Mouse (Mus musculus): Measurements from ENCODE around the gene G3bp1. TPM values are rescaled to one million over a fixed set of nuclear protein-coding genes. Genes with fewer than 3 reads are reported as not detected.

The G3bp1 gene
- polyA plus RNA-seq (2015; fragmentation: Nextera tagmentation; extraction: Ambion mirVana): 104 and 105 TPM in 2 replicates

DNA sequence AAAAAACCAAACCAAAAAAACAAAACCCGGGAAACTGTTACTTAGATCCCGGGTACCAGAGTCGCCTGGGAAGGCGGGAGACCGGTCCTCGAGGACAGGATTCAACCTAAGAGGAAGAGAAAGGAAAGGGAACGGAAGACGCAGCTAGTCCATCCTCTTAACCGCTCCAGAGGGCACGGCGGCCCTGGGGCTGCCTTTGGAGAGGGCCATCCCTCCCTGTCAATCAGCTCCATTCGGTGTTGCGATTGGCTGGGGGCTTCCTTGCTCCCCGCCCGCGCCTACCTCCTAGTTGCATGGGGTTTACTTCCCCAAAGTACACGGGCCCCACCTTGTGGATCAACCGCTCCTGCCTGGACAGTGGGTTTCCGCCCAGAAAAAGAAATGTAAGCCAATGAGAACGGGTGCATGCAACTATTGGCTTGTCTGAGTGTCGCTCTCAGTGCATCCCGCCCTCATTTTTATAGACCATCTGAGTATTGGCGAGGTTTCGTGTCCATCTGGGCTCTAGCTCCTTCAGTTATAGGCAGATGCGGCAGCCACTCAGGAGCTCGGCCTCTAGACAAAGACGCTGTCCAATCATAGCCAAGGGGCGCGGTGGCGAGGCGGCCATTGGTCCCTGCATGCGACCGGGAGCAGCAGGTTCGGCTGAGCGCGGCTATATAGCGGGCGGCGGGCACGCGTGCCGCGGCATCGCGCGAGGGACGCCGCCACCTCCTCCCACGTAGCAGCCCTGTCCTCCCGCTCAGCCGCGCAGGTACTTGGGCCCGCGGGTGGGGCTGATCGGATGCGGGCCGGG is at the start of gene G3bp1:
Gene G3bp1 (plus strand): TSS at position 638 of the 796 bp plus-strand sequence.
- peaks cover 28% of the 10 kb centered on the region for H3K4me1 ChIP-seq
- no peaks in the 10 kb centered on the region for H3K27me3 ChIP-seq (replicated peaks)
- H3K9ac ChIP-seq: peak within 1 kb of the TSS; percentile 84
- peak; percentile 99 for ATAC-seq (replicated peaks)
- H3K4me2 ChIP-seq: peak within 1 kb of the TSS; percentile 90
- peak within 1 kb of the TSS; percentile 89 for H3K27ac ChIP-seq
- WGBS: under 1% methylated on average over 54 of the region's 57 CpGs
- no peaks in the 10 kb centered on the region; the same call in 1 of the 2 replicates for H3K36me3 ChIP-seq (replicated peaks)
- peak within 1 kb of the TSS; percentile 77 for H3K4me3 ChIP-seq
- H3K9me3 ChIP-seq: no peaks in the 10 kb centered on the region

DNA sequence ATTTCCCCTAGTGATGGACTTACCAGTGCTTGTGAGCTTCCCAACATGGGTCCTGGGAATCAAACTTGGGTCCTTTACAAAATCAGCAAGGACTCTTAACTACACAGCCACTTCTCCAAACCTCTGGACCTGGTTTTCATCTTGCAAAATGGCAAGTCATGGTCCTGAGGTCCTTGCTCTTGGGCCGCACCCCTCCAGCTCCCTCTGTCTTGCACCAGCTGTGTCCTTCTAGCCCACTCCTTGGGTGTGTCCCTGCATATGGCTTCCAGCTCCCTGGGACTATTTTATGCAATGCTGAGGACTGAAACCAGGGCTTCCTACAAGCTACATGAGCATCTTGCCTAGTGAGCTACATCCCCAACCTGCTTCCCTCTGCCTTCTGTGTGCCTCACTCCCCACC is 46.5 kb upstream of the G3bp1 start, which contains the start of gene Sparc:
Gene Sparc (minus strand): TSS at position 206 of the 400 bp plus-strand sequence.
- H3K9ac ChIP-seq: no peak within 1 kb of the TSS
- H3K4me3 ChIP-seq: no peak within 1 kb of the TSS
- no peak within 1 kb of the TSS for H3K4me2 ChIP-seq
- H3K27me3 ChIP-seq (replicated peaks): no peaks in the 10 kb centered on the region; the same call in 1 of the 2 replicates
- ATAC-seq (replicated peaks): no peak
- peaks cover 41% of the 10 kb centered on the region for H3K4me1 ChIP-seq
- H3K9me3 ChIP-seq: no peaks in the 10 kb centered on the region
- 100% methylated on average over 1 of the region's 1 CpGs for whole genome bisulfite sequencing
- peak within 1 kb of the TSS; percentile 30 for H3K27ac ChIP-seq
- no peaks in the 10 kb centered on the region for H3K36me3 ChIP-seq (replicated peaks)

DNA sequence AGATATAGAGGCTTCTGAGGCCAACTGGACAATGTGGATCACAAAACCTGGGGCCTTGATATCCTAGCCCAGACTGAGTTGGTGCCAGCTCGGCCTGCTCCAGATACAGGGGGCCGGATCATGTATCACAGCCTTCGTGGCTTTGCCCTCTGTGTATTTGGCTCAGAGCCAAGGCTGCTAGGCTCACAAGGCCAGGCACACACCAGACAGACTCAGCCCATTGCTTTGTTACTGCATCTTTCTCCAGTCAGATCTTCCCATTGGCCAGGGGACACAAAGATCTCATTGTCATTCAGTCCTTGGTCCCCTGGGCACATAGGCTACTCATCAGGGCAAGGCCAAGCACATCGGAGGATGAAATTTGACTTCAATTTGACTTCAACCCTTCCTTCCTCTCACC is 45.7 kb upstream of the G3bp1 start:
- ATAC-seq (replicated peaks): peak; percentile 65; the same call in 1 of the 2 replicates
- no peak overlapping the region for H3K4me3 ChIP-seq
- no peak overlapping the region for H3K4me2 ChIP-seq
- no peak overlapping the region for H3K9ac ChIP-seq
- 12% methylated on average over 4 of the region's 4 CpGs for WGBS
- no peaks in the 10 kb centered on the region for H3K36me3 ChIP-seq (replicated peaks)
- no peaks in the 10 kb centered on the region for H3K9me3 ChIP-seq
- H3K27ac ChIP-seq: peak overlapping the region; percentile 30
- peaks cover 39% of the 10 kb centered on the region for H3K4me1 ChIP-seq
- H3K27me3 ChIP-seq (replicated peaks): no peaks in the 10 kb centered on the region; the same call in 1 of the 2 replicates

DNA sequence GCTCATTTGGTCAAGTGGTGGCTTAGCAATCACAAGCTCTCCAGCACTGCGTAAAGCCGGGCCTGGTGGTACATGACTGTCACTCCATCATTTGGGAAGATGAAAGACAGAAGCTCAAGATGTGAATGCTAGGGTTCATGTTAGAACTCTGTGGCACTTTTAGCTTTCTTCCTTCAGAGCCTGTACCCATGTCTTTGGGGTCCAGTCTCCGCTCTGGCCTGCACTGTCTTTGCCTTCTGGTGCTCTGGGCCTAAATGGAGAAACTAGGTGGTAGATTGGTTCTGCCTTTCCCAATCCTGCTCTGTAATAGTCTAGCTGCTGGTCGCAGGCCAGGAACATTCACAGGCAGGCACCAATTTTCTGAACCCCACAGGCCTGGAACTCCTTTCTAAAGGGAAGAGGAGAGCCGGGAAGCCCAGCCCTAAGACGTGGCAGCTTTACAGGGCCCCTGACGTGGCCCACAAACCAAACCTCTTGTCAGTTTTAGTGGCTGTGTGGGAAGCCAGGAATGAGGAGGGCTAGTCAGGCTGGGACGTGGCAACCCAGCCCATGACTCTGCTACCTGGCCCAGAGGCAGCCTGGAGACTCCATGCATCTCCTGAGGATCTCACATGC is 44.6 kb upstream of the G3bp1 start:
- WGBS: 78% methylated on average over 8 of the region's 8 CpGs
- no peak overlapping the region for H3K4me3 ChIP-seq
- no peak overlapping the region for H3K9ac ChIP-seq
- H3K4me1 ChIP-seq: peaks cover 28% of the 10 kb centered on the region
- H3K27me3 ChIP-seq (replicated peaks): no peaks in the 10 kb centered on the region
- no peak overlapping the region for H3K27ac ChIP-seq
- no peak for ATAC-seq (replicated peaks)
- no peaks in the 10 kb centered on the region for H3K36me3 ChIP-seq (replicated peaks)
- no peaks in the 10 kb centered on the region for H3K9me3 ChIP-seq
- no peak overlapping the region for H3K4me2 ChIP-seq

DNA sequence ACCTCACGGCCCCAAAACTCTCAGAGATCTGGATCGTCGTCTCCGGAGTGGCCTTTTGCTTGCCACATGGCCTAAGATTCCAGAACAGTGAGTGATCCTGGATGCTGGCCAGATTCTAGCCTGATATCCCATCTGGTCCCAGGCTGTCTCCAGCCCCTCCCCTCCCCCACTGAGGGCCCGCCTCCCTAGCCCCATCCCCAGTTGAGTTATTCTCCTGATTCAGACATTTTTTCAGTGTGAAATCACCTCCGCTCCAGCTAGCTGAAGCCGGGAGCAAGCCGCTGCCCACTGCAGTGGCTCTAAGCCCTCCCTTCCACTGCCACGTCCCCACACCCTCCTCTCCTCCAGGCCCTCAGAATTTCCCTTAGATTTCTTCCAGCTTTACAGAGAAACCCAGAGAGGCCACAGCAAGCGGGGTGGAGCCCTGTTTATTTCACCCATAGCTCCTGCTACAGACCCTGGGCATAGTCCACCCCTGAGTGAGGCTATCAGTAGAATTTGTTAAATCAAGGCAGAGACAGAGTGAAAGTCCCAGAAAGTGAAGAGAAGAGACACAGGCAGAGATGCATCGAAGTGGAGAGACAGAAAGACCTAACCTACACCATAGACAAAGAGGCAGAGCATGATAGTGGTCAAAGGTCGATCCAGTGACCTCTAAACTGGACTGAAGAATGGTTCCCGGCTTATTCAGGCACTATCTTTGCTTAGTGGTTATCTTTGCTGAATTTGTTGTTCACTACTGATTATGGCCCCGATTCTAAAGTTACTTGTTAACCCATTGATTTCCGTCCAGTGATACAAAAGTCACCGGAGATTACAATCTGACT is 41.1 kb upstream of the G3bp1 start:
- H3K4me1 ChIP-seq: peaks cover 22% of the 10 kb centered on the region
- no peaks in the 10 kb centered on the region for H3K9me3 ChIP-seq
- peak; percentile 24; the same call in 1 of the 2 replicates for ATAC-seq (replicated peaks)
- no peak overlapping the region for H3K9ac ChIP-seq
- H3K4me3 ChIP-seq: no peak overlapping the region
- 37% methylated on average over 16 of the region's 16 CpGs for WGBS
- H3K27me3 ChIP-seq (replicated peaks): no peaks in the 10 kb centered on the region
- H3K27ac ChIP-seq: peak overlapping the region; percentile 27
- H3K4me2 ChIP-seq: no peak overlapping the region
- H3K36me3 ChIP-seq (replicated peaks): no peaks in the 10 kb centered on the region

DNA sequence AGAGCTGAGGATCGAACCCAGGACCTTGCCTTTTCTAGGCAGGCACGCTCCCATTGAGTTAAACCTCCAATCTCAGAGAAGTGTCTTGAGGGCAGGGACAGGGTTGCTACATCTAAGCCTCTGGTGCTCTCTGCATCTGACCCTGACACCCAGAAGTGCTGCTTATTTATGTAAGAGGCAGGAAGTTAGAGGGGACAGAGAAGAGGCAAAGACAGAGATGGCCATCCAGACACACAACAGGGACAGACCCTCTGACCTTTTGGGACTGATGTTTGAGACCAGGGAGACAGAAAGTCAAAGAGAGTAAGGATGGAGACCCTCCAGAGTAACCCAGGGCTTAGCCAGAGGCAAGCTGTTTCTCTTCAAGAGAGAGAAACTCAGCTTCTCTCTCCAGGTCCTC is 39.5 kb upstream of the G3bp1 start:
- Histone ChIP-seq H3K4me2 (no peak overlapping the region), H3K4me1 (peaks cover 10% of the 10 kb centered on the region), H3K9me3 (no peaks in the 10 kb centered on the region), H3K4me3 (no peak overlapping the region), H3K27me3 (replicated peaks) (no peaks in the 10 kb centered on the region), H3K36me3 (replicated peaks) (no peaks in the 10 kb centered on the region), H3K27ac (no peak overlapping the region), H3K9ac (no peak overlapping the region)
- no peak for ATAC-seq (replicated peaks)
- 91% methylated on average over 2 of the region's 2 CpGs for WGBS

DNA sequence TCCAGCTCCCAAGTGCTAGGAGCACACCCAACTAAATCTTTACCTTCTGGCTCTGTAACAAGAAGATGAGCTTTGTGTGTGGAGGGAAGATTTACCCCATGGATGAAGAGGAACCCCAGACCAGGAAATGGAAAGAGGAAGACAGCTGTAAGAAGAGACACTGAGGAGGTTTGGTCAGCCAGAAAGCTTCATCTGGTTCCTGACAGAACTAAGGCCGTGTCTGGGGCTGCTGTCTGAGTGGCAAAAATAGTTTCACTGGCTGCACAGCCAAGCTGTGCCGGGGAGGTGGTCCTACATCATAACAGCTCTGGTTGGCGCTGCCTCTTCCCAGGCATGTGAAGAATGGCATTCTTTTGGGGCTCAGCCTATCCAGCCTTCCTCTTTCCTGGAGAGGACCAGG is 36.5 kb upstream of the G3bp1 start:
- Histone ChIP-seq H3K9me3 (no peaks in the 10 kb centered on the region), H3K4me1 (peaks cover 5% of the 10 kb centered on the region; the same call in 1 of the 2 replicates), H3K27ac (no peak overlapping the region), H3K36me3 (replicated peaks) (no peaks in the 10 kb centered on the region), H3K9ac (no peak overlapping the region), H3K4me3 (no peak overlapping the region), H3K4me2 (no peak overlapping the region), H3K27me3 (replicated peaks) (no peaks in the 10 kb centered on the region)
- no peak for ATAC-seq (replicated peaks)
- WGBS: 83% methylated on average over 3 of the region's 3 CpGs

DNA sequence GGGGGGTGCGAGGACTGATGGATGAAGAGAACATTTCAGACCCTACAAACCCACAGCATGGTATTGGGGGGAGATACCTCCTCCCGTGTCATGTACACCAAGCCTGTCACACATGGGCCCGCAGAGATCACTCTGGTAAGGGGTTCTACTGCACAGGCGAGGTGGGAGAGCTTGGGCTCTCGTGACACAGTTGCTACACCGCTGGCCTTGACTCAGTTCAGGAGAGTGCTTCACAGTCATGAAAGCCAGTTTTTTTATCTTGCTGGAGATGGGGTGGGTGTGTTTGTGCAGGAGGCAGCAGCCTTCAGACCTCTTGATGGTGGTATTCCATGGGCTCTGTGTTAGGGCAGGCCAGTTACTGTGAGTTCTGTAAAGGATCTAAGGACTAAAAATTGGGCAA is 33.4 kb upstream of the G3bp1 start:
- 93% methylated on average over 6 of the region's 6 CpGs for WGBS
- H3K4me1 ChIP-seq: no peaks in the 10 kb centered on the region
- H3K4me3 ChIP-seq: no peak overlapping the region
- no peak overlapping the region for H3K27ac ChIP-seq
- H3K36me3 ChIP-seq (replicated peaks): no peaks in the 10 kb centered on the region
- no peak overlapping the region for H3K4me2 ChIP-seq
- no peak for ATAC-seq (replicated peaks)
- H3K9me3 ChIP-seq: no peaks in the 10 kb centered on the region
- no peaks in the 10 kb centered on the region for H3K27me3 ChIP-seq (replicated peaks)
- no peak overlapping the region for H3K9ac ChIP-seq

DNA sequence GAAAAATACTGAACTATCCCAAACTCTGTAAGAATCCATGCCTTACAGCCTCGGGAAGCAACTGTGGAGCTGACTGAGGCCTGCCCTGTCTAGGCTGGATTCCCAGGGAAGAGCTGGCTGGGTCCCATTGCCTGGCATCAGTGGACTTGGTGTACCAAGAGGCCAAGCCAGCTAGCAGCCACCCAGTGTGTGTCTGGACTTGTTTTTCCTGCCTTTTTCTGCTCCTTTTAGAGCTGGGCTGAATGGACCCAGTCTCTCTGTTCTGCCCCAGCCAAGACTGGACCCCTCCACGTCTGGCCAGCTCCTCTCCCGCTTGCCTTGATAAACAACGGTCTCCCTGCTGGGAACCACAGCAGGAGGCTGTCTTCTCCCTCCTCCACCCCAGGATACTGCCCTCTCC is 31.5 kb upstream of the G3bp1 start:
- WGBS: 36% methylated on average over 4 of the region's 4 CpGs
- Histone ChIP-seq H3K4me2 (no peak overlapping the region), H3K9ac (no peak overlapping the region), H3K27me3 (replicated peaks) (no peaks in the 10 kb centered on the region), H3K27ac (no peak overlapping the region), H3K4me1 (no peaks in the 10 kb centered on the region), H3K9me3 (no peaks in the 10 kb centered on the region), H3K4me3 (no peak overlapping the region), H3K36me3 (replicated peaks) (no peaks in the 10 kb centered on the region)
- no peak for ATAC-seq (replicated peaks)

DNA sequence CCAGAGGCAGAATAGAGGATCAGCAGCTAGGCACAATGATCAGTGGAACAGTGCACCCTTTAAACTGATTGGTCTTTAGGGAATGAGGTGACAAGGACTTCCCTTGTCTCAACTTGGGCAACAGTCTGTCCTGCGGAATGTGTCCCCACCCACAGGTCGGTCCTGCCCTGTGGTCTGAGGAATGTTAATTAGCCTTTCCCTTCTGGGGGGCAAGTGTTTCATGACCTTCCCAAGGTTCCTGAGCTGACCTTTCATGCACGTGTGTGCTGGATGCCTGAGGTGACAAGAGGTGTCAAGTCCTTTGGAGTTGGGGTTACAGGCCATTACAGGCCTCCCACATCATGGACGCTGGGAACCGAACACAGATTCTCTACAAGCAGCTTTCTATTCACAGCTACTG is 29.8 kb upstream of the G3bp1 start:
- no peak for ATAC-seq (replicated peaks)
- H3K4me3 ChIP-seq: no peak overlapping the region
- no peaks in the 10 kb centered on the region for H3K4me1 ChIP-seq
- WGBS: 71% methylated on average over 5 of the region's 5 CpGs
- H3K36me3 ChIP-seq (replicated peaks): no peaks in the 10 kb centered on the region
- H3K27me3 ChIP-seq (replicated peaks): no peaks in the 10 kb centered on the region
- no peak overlapping the region for H3K27ac ChIP-seq
- no peak overlapping the region for H3K4me2 ChIP-seq
- no peaks in the 10 kb centered on the region for H3K9me3 ChIP-seq
- no peak overlapping the region for H3K9ac ChIP-seq

DNA sequence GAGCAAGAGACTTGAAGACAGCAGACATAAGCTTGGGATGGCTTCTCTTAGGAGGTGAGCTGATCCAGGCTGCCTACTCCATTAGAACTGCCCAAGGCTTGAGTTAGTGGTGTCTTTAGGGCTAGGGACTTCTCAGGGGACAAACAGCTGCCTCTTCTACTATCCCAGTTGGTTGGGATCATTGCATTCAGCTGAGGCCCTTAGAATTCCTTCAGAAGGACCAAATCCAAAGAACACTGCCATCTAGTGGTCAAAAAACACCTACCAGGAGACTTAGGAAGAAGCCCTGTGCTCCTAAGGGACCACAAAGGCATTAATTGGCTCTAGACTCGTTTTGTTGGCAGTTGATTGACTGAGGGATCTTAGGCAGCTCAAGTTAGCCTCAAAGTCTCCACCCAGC is 24.7 kb upstream of the G3bp1 start:
- no peak overlapping the region for H3K4me3 ChIP-seq
- ATAC-seq (replicated peaks): 0 out of 2 replicates have a peak, but pooled peaks have one; percentile 37
- no peaks in the 10 kb centered on the region for H3K27me3 ChIP-seq (replicated peaks)
- no peak overlapping the region for H3K27ac ChIP-seq
- 0% methylated on average over 1 of the region's 1 CpGs for WGBS
- no peak overlapping the region for H3K9ac ChIP-seq
- no peaks in the 10 kb centered on the region for H3K36me3 ChIP-seq (replicated peaks)
- H3K4me1 ChIP-seq: no peaks in the 10 kb centered on the region
- H3K9me3 ChIP-seq: no peaks in the 10 kb centered on the region
- no peak overlapping the region for H3K4me2 ChIP-seq

DNA sequence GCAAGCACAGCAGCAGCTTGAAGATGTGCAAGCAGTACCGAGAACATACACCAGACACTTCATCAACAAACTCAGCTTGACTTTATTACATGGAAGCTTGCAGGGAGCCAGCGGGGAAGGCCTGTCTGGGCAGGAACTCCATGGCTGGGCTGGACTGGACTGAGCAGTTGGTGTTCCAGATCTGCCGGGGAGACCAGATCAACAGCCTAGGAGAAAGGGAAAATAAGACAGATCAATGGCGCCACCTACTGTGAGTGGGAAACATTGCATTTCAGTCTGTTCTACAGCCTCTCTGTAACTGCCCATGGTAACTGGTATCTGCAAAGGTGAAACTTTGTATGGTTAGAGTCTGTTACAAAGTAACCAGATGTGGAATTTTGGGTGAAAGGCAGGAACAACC is 22.9 kb upstream of the G3bp1 start:
- Histone ChIP-seq H3K4me1 (no peaks in the 10 kb centered on the region), H3K27me3 (replicated peaks) (no peaks in the 10 kb centered on the region), H3K4me3 (no peak overlapping the region), H3K36me3 (replicated peaks) (no peaks in the 10 kb centered on the region), H3K9ac (no peak overlapping the region), H3K4me2 (no peak overlapping the region), H3K9me3 (no peaks in the 10 kb centered on the region), H3K27ac (no peak overlapping the region)
- ATAC-seq (replicated peaks): 0 out of 2 replicates have a peak, but pooled peaks have one; percentile 48
- 23% methylated on average over 4 of the region's 4 CpGs for WGBS

All from midbrain, embryonic 15.5 days (tissue).